Mouse (Mus musculus) heart, adult 8-10 months (tissue): ENCODE measurements around the gene Scgb1b27. TPM values are rescaled to one million over a fixed set of nuclear protein-coding genes. Genes with fewer than 3 reads are reported as not detected.
A peak's percentile ranks its signal among the peaks of the same experiment; 100 is the strongest.
"Not testable (repeated sequence)": the region's sequence is repeated elsewhere in the genome, so short reads cannot be mapped to it uniquely, and the experiment has no call there.

ENCODE experiments used
- DNase-seq: peaks from one replicate; pipeline ENCODE4 v3.0.0; 2022; ENCODE audit warnings: low spot score
- total RNA-seq, 4 experiments: library from RNA; stranded (reverse); gene quantifications; 2 replicates each; pipeline ENCODE4 v1.2.4; 2022

Scgb1b27 gene
- total RNA-seq = not detected

DNA sequence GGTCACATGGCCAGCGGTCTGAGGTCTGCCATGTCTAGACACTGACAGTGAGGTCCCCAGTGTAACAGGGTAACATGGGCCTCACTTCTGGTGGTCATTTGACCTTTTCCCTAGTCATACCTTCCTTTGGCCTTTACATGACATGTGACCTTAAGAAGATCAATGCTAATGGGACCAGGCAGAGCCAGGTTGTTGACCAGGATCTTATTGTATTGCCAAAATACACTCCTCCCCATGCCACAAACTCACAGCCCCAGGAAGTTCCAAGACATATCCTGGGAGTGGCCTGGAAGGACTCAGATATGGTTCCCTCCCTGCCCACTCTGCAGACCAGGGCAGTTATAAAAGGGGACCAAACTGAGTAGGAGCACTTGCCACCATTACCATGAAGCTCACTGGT is at the start of gene Scgb1b27:
Scgb1b27 (plus strand) TSS at position 301 of the 400 bp plus-strand sequence.
- not testable (repeated sequence) for DNase-seq

DNA sequence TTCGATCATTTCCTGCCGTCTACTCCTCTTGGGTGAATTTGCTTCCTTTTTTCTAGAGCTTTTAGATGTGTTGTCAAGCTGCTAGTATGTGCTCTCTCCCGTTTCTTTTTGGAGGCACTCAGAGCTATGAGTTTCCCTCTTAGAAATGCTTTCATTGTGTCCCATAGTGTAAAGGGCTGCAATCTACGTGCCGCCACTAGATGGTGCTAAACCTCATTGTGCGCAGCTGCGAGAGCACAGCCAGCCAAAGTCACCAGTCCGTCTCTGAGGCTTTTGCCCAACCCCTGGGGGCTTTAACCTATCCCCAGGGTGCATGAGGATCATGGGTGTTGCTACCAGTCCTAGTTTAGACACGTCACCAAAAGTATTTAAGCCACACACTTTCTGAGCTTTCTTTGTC is 39.0 kb upstream of the Scgb1b27 start:
- DNase-seq = peak; percentile 5

DNA sequence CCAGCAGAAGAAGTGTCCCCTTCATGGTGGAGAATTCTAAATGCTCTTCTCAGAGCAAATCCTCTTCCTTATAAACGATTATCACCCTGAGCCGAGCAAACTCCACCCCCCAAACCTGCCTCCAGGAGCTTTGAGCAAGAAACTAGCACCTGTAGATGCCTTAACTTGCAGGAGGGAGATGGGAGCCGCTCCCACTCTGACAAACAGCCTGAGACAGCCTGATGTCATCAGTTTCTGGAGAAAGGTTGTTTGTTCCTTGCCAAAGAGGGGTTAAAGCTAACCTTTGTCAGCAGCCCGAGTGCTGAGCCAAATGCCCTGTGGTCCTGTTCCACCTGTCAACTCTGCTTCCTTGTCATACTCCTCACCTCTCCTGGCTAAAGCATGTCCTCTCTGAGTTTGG is 7.4 kb upstream of the Scgb1b27 start, which contains the start of gene Scgb2b27:
Scgb2b27 (minus strand) TSS at position 101 of the 400 bp plus-strand sequence.
- DNase-seq = no peak

DNA sequence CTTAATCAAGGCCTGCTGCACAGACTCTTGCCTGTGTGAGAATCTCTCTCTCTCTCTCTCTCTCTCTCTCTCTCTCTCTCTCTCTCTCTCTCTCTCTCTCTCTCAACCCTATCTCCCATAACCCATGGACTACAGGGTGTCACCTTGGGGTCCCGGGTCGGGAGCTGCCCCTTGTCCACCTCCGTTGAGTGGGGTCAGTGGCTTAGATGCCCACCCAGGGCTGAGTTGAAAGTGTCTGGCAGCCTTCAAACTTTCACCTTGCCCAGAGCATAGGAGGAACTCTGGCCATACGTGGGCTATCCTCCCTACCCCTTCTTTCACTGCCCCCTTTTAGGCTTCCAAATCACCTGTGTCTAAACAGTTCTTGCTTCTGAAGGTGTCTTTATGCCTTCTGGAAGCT is 4.4 kb downstream of the Scgb1b27 start:
- DNase-seq = no peak

DNA sequence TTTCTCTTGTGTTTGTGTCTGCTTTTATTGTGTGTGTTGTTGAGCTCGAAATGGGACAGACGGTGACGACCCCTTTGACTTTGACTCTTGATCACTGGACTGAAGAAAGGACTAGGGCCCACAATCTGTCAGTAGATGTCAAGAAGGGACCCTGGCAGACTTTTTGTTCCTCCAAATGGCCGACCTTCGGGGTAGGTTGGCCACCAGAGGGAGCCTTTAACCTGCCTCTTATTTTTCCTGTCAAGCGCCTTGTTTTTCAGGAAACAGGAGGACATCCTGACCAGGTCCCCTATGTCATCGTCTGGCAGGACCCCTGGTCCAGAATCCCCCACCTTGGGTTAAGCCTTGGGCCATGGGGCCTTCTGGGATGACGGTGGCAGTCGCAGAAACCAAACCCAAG is 5.9 kb downstream of the Scgb1b27 start:
- DNase-seq = not testable (repeated sequence)

DNA sequence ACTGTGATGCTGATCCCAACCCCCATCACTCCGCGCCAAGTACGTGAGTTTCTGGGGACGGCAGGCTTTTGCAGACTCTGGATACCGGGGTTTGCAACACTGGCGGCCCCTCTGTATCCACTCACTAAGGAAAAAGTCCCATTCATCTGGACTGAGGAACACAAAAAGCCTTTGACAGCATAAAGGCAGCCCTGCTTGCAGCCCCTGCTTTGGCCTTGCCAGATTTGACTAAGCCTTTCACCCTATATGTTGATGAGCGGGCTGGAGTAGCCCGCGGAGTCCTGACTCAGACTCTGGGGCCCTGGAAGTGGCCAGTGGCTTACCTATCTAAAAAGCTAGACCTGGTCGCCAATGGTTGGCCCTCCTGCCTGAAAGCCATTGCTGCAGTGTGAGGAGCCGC is 8.7 kb downstream of the Scgb1b27 start:
- DNase-seq = no peak

DNA sequence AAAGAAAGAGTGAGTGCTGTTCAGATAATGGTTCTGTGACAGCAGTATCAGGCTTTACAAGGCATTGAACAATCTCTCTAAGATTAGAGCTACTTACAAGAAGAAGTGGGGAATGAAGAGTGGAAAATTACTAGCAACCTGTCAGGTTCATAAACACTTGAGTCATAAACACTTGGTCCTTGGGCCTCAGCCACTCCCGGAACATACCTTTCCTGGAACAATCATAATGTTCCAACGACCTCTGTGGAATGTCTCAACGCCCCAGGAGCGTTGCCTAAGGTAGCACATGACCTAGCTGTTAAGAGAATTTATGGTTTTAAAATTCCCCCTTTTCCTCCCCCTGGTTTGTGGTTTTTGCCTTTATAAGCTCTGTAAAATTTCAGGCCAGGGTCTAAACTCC is 13.3 kb downstream of the Scgb1b27 start:
- DNase-seq = not testable (repeated sequence)

DNA sequence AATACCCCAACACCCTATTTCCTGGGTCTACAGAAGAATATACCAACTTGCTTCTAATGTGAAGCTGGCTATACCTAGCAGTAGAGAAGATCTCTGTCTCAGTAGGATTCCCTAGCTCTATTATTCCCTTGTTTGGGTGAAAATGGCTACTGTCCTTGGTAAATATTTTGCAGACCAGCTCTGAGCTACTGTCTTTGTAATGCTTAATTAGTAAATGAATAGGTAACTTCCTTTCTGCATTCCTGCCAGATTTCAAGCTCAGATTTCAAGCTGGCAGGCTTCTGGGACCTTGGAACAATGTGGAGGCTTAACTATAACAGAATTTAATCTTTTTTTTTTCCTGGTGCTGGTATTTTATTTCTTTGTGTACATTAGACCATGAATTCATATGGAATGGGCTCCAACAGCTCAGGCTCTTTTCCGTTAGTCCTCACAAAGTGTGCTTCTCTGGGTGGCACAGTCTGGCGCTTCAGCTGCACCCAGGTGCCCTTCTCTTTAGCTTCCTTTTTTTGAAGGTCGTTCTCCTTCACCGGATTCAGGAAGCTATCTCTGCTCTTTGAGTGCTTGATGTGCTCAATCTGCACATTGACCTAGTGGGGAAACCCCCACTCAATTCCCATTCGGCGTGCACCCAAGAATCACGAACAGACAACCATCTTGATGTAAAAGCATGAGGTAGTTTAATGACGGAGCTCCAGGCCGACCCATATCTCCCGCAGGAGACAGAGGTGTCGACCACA is 15.0 kb downstream of the Scgb1b27 start:
- DNase-seq = not testable (repeated sequence)

DNA sequence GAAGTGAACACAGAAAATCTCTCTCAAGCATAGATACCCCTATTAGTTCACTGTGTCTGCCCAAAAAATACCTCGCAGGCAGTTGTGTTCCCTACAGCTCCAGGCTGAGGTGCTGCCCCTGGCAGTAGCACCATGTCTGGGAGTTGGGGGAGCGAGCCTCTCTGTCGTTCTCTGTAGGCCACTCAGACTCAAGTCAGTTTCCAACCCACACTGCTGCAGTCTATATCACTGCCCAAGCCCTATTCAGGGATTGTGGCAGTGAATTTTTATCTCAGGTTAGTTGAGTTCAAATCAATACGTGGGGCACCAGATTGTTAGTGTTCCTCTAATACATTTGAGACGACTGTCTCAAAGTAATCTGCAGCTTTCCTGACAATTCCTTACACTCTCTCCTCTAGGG is 46.8 kb downstream of the Scgb1b27 start:
- not testable (repeated sequence) for DNase-seq

Other genes with a start within 250 kb of the Scgb1b27 start
- not detected for gene Scgb2b26, start 76.4 kb upstream of the Scgb1b27 start, total RNA-seq
- gene Scgb2b27, start 7.5 kb upstream of the Scgb1b27 start, total RNA-seq = not detected
- gene Scgb1b30, start 73.9 kb downstream of the Scgb1b27 start, total RNA-seq = not detected
- 1 to 10 TPM; 6.2 to 9.5 (median 8.8) TPM for gene Wtip, start 111.8 kb downstream of the Scgb1b27 start, total RNA-seq
- 10 to 100 TPM; 26.8 to 32.8 (median 29.9) TPM for gene Uba2, start 148.1 kb downstream of the Scgb1b27 start, total RNA-seq
- 10 to 100 TPM; 19.2 to 21.2 (median 20.1) TPM for gene Pdcd2l, start 175.2 kb downstream of the Scgb1b27 start, total RNA-seq
- 100 to 1,000 TPM; 550 to 601 (median 588) TPM for gene Gpi1, start 208.9 kb downstream of the Scgb1b27 start, total RNA-seq
- not detected for gene Gm6096, start 229.6 kb downstream of the Scgb1b27 start, total RNA-seq